Comparison of ENCODE assay signal across 8 mouse cellular contexts in the genomic region with DNA sequence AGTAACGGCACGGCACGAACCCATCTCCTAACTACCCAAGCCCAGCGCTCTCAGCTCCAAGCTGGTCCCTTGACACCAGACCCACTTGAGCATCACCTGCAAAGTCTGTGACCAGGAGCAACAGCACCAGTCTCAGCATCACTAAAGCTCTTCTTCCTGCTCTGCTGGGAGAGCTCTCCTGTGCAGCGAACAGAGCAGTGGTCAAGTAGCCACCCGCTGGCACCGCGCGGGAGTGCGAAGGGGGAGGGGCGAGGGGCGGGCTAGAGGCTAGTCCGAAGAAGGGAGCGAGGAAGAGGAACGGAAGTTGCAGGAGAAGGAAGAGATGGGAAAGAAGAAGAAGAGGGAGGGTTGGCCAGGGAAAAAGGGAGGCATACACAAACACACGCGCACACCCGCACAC. TPM values are rescaled to one million over a fixed set of nuclear protein-coding genes. Genes with fewer than 3 reads are reported as not detected.
DNase-seq lines count a peak whose midpoint lies in the region; ATAC-seq and TF ChIP-seq lines count a peak whose summit lies in the region.

A gene (minus strand): TSS at position 236 of the 400 bp plus-strand sequence.

- H3K36me3 ChIP-seq in kidney, postnatal 0 days (ENCODE audit: insufficient read depth, low read length), result no peaks in the 10 kb centered on the region
- no peaks in the 10 kb centered on the region for H3K36me3 ChIP-seq in stomach, embryonic 15.5 days

- no peak within 1 kb of the TSS for H3K9ac ChIP-seq in kidney, postnatal 0 days (ENCODE audit: low read depth, low read length)
- no peak within 1 kb of the TSS for H3K9ac ChIP-seq in stomach, embryonic 15.5 days

- no peaks in the 10 kb centered on the region for H3K27me3 ChIP-seq in kidney, postnatal 0 days (ENCODE audit: insufficient read depth, low read length)
- no peaks in the 10 kb centered on the region for H3K27me3 ChIP-seq in stomach, embryonic 15.5 days (replicated peaks)

- 5% methylated on average over 17 of the region's 18 CpGs for WGBS in kidney, postnatal 0 days
- 5% methylated on average over 18 of the region's 18 CpGs for WGBS in stomach, embryonic 15.5 days

- no peaks in the 10 kb centered on the region for H3K4me1 ChIP-seq in kidney, postnatal 0 days (replicated peaks; ENCODE audit: insufficient read depth, low read length)
- H3K4me1 ChIP-seq in stomach, embryonic 15.5 days, result peaks cover 3% of the 10 kb centered on the region; the same call in 1 of the 2 replicates

- 0 out of 2 replicates have a peak, but pooled peaks have one; percentile 7 for TF ChIP-seq CTCF in kidney, postnatal 0 days (IDR thresholded peaks at IDR 0.05; ENCODE audit: low read depth)

- no peaks in the 10 kb centered on the region for H3K9me3 ChIP-seq in kidney, postnatal 0 days (replicated peaks; ENCODE audit: low read length)
- H3K9me3 ChIP-seq in stomach, embryonic 15.5 days, result no peaks in the 10 kb centered on the region

- H3K27ac ChIP-seq in kidney, postnatal 0 days, result no peak within 1 kb of the TSS
- no peak within 1 kb of the TSS for H3K27ac ChIP-seq in stomach, embryonic 15.5 days

- ATAC-seq in kidney, postnatal 0 days (replicated peaks; ENCODE audit: low FRiP score, low read depth), result peak; percentile 59
- peak; percentile 66 for ATAC-seq in stomach, embryonic 15.5 days (ENCODE audit: insufficient read depth, low FRiP score, low read depth)

- peak within 1 kb of the TSS; percentile 52 for H3K4me2 ChIP-seq in kidney, postnatal 0 days (ENCODE audit: low read length)
- H3K4me2 ChIP-seq in stomach, embryonic 15.5 days, result peak within 1 kb of the TSS; percentile 69

- 0 out of 2 replicates have a peak within 1 kb of the TSS, but pooled peaks have one; percentile 14 for H3K4me3 ChIP-seq in kidney, postnatal 0 days (replicated peaks; ENCODE audit: low read depth, low read length)
- peak within 1 kb of the TSS; percentile 31 for H3K4me3 ChIP-seq in stomach, embryonic 15.5 days (replicated peaks)

- peak; percentile 66 for DNase-seq in Muller cell, postnatal 12 days (ENCODE audit: inconsistent ontology term)
- peak; percentile 47 to 57 for DNase-seq in adrenal gland, postnatal 36 days
- peak; percentile 48 to 68 for DNase-seq in gastrocnemius, postnatal 4 days (ENCODE audit: low spot score in 2 of 2)
- peak; percentile 54 for DNase-seq in kidney, postnatal 0 days (ENCODE audit: low spot score)
- peak; percentile 44 for DNase-seq in lung, postnatal 36 days
- DNase-seq in c-Kit-positive CD71-positive TER-119-positive erythroid progenitor cells, embryonic 14.5 days (ENCODE audit: low spot score), result no peak
- no peak for DNase-seq in frontal cortex, postnatal 36 days (ENCODE audit: low spot score in 2 of 2)

RNA-seq across cellular contexts. Expression of the gene that starts here (rescaled TPM):
- under 1 TPM in 1 of 2 experiments, not detected in 1; 0.49 TPM for total RNA-seq in adrenal gland, postnatal 36 days (2021)
- 1 to 10 TPM; 2.7 to 4.0 TPM for total RNA-seq in gastrocnemius, postnatal 4 days (2021)
- 0.77 and 1.0 TPM in 2 replicates for polyA plus RNA-seq in kidney, postnatal 0 days (2015; fragmentation: Nextera tagmentation; extraction: Ambion mirVana)
- polyA plus RNA-seq in stomach, embryonic 15.5 days (2015; fragmentation: Nextera tagmentation; extraction: Ambion mirVana), result 1.6 and 1.9 TPM in 2 replicates

Comparison
In these comparisons a context has a peak if more than half of its experiments do, and no peak if none do; other contexts are left out.
1. Peak in DNase-seq in adrenal gland, postnatal 36 days; RNA of the gene not detected or under 1 TPM.
2. DNase-seq: peak in Muller cell, postnatal 12 days (single experiment), gastrocnemius, postnatal 4 days (2 of 2), kidney, postnatal 0 days (single experiment) and lung, postnatal 36 days (single experiment); none in c-Kit-positive CD71-positive TER-119-positive erythroid progenitor cells, embryonic 14.5 days (single experiment) and frontal cortex, postnatal 36 days (0 of 2).